Mouse (Mus musculus) olfactory bulb, adult 2 months (tissue): ENCODE results near the gene Gm5431.
"Not testable (repeated sequence)": the region's sequence is repeated elsewhere in the genome, so short reads cannot be mapped to it uniquely, and the experiment has no call there.

Source experiments
- CTCF ChIP-seq: fragments of 200-500 bp; IDR thresholded peaks from 2 replicates; pipeline ENCODE4 v1.5.1; 2012; ENCODE audit warnings: low read depth, mild to moderate bottlenecking, low read length, moderate library complexity; ENCODE audit not compliant: insufficient read depth
- POLR2A ChIP-seq: fragments of 200-500 bp; IDR thresholded peaks from 2 replicates; pipeline ENCODE4 v1.6.1; 2012; ENCODE audit warnings: mild to moderate bottlenecking, low read depth, low read length, moderate library complexity; ENCODE audit not compliant: insufficient read depth

- not testable (repeated sequence) for TF ChIP-seq POLR2A, CTCF
Measured at GRCm38 (mm10) chr11:48946090-48946489, 44.1 kb upstream of the Gm5431 start, which contains the start of gene Psme2b.
